Mouse (Mus musculus) adrenal gland, adult 2 months (tissue): ENCODE measurements around the gene Olfr1111. TPM values are rescaled to one million over a fixed set of nuclear protein-coding genes. Genes with fewer than 3 reads are reported as not detected.
"Not testable (repeated sequence)": the region's sequence is repeated elsewhere in the genome, so short reads cannot be mapped to it uniquely, and the experiment has no call there.

ENCODE experiments used
- DNase-seq: peaks from one replicate; pipeline ENCODE4 v3.0.0; 2021
- long read RNA-seq: library from polyadenylated mRNA; stranded (forward); transcript quantifications from one replicate; pipeline ENCODE4 v2.0.0, GENCODE M21; 2021
- polyA plus RNA-seq: library from polyadenylated mRNA; depleted of rRNA; stranded (reverse); fragments of >200 nt; gene quantifications from 2 replicates; pipeline ENCODE4 v1.2.3, GENCODE M21; 2012; rRNA removed
- total RNA-seq, 2 experiments: library from RNA; stranded (reverse); gene quantifications; 2 replicates each; pipeline ENCODE4 v1.2.3; 2021

Olfr1111 gene
- total RNA-seq, result not detected
- not detected in 2 replicates for polyA plus RNA-seq
- long read RNA-seq, result 0 reads

DNA sequence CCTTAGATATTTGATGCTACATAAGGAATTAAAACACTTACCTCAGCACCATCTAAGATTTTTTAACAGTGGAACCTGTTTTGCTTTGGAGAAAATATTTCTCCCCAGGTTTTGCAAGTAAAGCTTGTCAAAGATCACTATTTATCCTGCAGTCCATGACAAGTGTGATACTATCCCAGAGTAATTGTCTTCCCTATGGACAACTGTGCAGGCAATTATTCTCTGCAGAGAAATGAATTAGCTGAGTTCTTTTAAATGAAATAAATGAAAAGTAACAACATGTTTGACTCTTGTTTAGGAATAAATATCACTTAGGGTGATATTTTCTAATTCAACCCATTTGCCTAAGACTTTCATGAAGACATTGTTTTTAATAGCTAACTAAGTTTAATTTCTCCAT lies at the start of gene Olfr1111:
Olfr1111 (minus strand) TSS at position 101 of the 400 bp plus-strand sequence.
- no peak for DNase-seq

DNA sequence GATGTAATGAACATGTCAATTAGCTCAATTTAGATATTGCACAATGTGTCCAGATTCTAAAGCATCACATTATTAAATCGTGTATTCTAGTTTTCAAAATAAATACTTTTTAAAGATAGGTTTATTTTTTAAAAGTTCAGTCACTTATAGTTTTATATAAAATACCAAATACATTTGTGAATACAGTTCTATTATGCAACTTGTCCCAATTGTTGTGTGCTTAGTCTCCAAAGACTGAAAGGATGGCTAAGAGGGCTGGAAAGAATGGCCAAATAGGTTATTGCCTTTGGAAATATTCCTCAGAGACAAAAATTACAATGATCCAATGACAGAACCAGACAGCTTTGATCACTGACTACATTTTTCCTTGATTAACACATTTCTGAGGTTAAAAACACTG lies 35.1 kb upstream of the Olfr1111 start, which contains the start of gene Olfr1112:
Olfr1112 (plus strand) TSS at position 301 of the 400 bp plus-strand sequence.
- DNase-seq, result no peak

DNA sequence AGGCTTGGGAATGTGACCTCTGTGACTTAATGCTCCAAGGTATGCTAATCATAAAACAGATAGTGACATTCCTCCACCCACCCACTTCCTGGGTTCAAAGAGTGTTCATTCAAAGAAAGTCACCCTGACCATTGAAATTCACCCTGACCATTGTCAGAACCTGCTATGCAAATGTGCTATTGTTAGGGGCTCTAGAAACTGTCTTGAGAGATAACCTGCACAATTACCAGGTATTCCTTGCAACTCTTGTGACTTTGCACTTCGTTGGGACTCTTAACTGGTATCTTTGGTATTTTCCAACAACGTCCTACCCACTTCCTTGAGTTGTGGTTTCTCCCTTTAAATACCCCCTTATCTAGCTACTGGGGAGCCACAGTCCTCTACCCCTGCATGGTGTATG lies 15.3 kb upstream of the Olfr1111 start:
- DNase-seq, result not testable (repeated sequence)

DNA sequence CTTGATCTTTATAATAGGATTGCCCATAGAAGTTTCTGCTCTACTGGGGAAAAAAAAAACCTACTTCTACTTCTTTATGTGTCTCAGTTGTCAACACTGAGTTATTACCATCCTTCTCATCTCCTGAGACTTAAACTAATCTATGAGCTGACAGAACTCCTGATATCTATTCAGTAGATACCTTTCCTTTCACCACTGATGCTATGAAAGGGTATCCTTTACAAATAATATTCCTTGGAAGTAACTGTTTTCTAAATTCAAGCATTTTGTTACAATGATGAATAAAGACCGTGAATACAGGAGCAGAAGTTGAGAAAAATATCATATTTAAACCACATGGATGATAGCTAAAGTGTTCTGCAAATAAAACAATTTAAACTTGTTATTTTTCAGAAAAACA lies 12.2 kb downstream of the Olfr1111 start, which contains the start of gene Olfr1110:
Olfr1110 (minus strand) TSS at position 101 of the 400 bp plus-strand sequence.
- DNase-seq, result no peak

DNA sequence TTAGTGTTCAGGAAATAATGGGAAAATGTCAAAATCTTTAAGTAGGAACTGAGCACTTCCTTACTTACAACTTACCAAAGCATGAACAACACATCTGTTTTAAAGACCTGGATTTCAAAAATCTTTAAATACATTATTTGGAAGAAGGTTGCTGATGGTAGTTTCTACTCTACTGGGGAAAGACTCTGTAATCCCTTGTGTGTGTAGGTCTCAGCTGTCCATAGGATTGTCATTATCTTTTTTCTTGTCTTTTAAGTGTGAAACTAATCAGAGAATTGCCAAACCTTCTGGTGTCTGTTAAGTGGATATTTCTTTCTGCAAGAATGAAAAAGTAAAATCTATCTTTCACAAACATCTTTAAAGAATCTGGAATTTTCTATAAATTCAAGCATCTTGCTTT lies 38.0 kb downstream of the Olfr1111 start, which contains the start of gene Olfr259:
Olfr259 (minus strand) TSS at position 101 of the 400 bp plus-strand sequence.
- DNase-seq, result no peak

Other genes with a start within 250 kb of the Olfr1111 start
- not detected for gene Olfr1098, start 228.1 kb downstream of the Olfr1111 start, total RNA-seq
- not detected in 2 replicates for gene Olfr1098, start 228.1 kb downstream of the Olfr1111 start, polyA plus RNA-seq
- not detected for gene Olfr1099, start 191.9 kb downstream of the Olfr1111 start, total RNA-seq
- gene Olfr1099, start 191.9 kb downstream of the Olfr1111 start, polyA plus RNA-seq, result not detected in 2 replicates
- gene Olfr1100, start 172.7 kb downstream of the Olfr1111 start, total RNA-seq, result not detected
- not detected in 2 replicates for gene Olfr1100, start 172.7 kb downstream of the Olfr1111 start, polyA plus RNA-seq
- not detected for gene Olfr1101, start 161.4 kb downstream of the Olfr1111 start, total RNA-seq
- gene Olfr1101, start 161.4 kb downstream of the Olfr1111 start, polyA plus RNA-seq, result not detected in 2 replicates
- not detected for gene Olfr1102, start 154.2 kb downstream of the Olfr1111 start, total RNA-seq
- gene Olfr1102, start 154.2 kb downstream of the Olfr1111 start, polyA plus RNA-seq, result not detected in 2 replicates
- gene Olfr1104, start 125.5 kb downstream of the Olfr1111 start, total RNA-seq, result not detected
- gene Olfr1104, start 125.5 kb downstream of the Olfr1111 start, polyA plus RNA-seq, result not detected in 2 replicates
- not detected for gene Olfr1105, start 116.1 kb downstream of the Olfr1111 start, total RNA-seq
- not detected in 2 replicates for gene Olfr1105, start 116.1 kb downstream of the Olfr1111 start, polyA plus RNA-seq
- not detected for gene Olfr1106, start 100.4 kb downstream of the Olfr1111 start, total RNA-seq
- not detected in 2 replicates for gene Olfr1106, start 100.4 kb downstream of the Olfr1111 start, polyA plus RNA-seq
- gene Olfr1107, start 76.8 kb downstream of the Olfr1111 start, total RNA-seq, result not detected
- gene Olfr1107, start 76.8 kb downstream of the Olfr1111 start, polyA plus RNA-seq, result not detected in 2 replicates
- not detected for gene Olfr1109, start 56.6 kb downstream of the Olfr1111 start, total RNA-seq
- not detected in 2 replicates for gene Olfr1109, start 56.6 kb downstream of the Olfr1111 start, polyA plus RNA-seq
- gene Olfr259, start 38.1 kb downstream of the Olfr1111 start, total RNA-seq, result not detected
- not detected in 2 replicates for gene Olfr259, start 38.1 kb downstream of the Olfr1111 start, polyA plus RNA-seq
- gene Olfr1110, start 12.3 kb downstream of the Olfr1111 start, total RNA-seq, result not detected
- gene Olfr1110, start 12.3 kb downstream of the Olfr1111 start, polyA plus RNA-seq, result not detected in 2 replicates
- not detected for gene Olfr1112, start 35.2 kb upstream of the Olfr1111 start, total RNA-seq
- not detected in 2 replicates for gene Olfr1112, start 35.2 kb upstream of the Olfr1111 start, polyA plus RNA-seq
- gene Olfr1113, start 56.3 kb upstream of the Olfr1111 start, total RNA-seq, result not detected
- gene Olfr1113, start 56.3 kb upstream of the Olfr1111 start, polyA plus RNA-seq, result not detected in 2 replicates
- gene Olfr1115, start 95.4 kb upstream of the Olfr1111 start, total RNA-seq, result not detected
- gene Olfr1115, start 95.4 kb upstream of the Olfr1111 start, polyA plus RNA-seq, result not detected in 2 replicates
- gene Olfr1116, start 114.9 kb upstream of the Olfr1111 start, total RNA-seq, result not detected
- gene Olfr1116, start 114.9 kb upstream of the Olfr1111 start, polyA plus RNA-seq, result not detected in 2 replicates
- gene Olfr1118, start 155.0 kb upstream of the Olfr1111 start, total RNA-seq, result not detected
- not detected in 2 replicates for gene Olfr1118, start 155.0 kb upstream of the Olfr1111 start, polyA plus RNA-seq
- not detected for gene Olfr1120, start 202.2 kb upstream of the Olfr1111 start, total RNA-seq
- not detected in 2 replicates for gene Olfr1120, start 202.2 kb upstream of the Olfr1111 start, polyA plus RNA-seq
- not detected for gene Olfr1121, start 217.3 kb upstream of the Olfr1111 start, total RNA-seq
- not detected in 2 replicates for gene Olfr1121, start 217.3 kb upstream of the Olfr1111 start, polyA plus RNA-seq
- gene Olfr1122, start 233.2 kb upstream of the Olfr1111 start, total RNA-seq, result not detected
- not detected in 2 replicates for gene Olfr1122, start 233.2 kb upstream of the Olfr1111 start, polyA plus RNA-seq